In the genomic region with DNA sequence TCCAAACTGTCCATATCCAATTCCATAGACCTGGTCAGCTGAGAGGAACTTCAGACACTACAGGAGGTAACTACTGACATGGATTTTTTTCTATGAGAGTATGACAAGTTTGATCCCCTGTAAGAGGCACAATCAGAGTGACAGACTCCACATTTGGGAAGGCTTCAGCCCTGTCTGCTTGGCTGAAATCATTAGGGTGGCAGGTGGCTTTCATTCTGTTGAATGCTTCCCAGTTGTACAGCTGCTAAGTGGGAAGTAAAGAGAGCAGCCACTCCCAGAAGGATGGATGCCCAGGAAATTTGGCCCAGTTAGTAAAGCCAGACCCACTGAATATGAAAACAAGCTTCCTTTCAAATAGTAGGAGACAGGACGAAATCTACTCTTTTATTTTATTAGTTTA, we compare ENCODE assay signal across 13 mouse cellular contexts.
A peak's percentile ranks its signal among the peaks of the same experiment; 100 is the strongest.
DNase-seq lines count a peak whose midpoint lies in the region; ATAC-seq and TF ChIP-seq lines count a peak whose summit lies in the region.
"Had no signal": no experiment of that assay in that cellular context is flagged by ENCODE, and none has a peak within 500 bp of the region (broad histone marks: within the 10 kb centered on the region; RNA-seq: fewer than 3 reads in every experiment).

No protein-coding gene starts in this region.

- 69% methylated on average over 1 of the region's 1 CpGs for WGBS in embryonic facial prominence, embryonic 14.5 days
- 81% methylated on average over 1 of the region's 1 CpGs for WGBS in embryonic facial prominence, embryonic 10.5 days
- WGBS in lung, postnatal 0 days = 67% methylated on average over 1 of the region's 1 CpGs

- TF ChIP-seq CTCF in left cerebral cortex, adult 2 months (IDR thresholded peaks at IDR 0.05) = no peak
- TF ChIP-seq CTCF in layer of hippocampus, adult 2 months (conservative IDR thresholded peaks at IDR 0.05) = no peak
- TF ChIP-seq CTCF in lung, postnatal 0 days (IDR thresholded peaks at IDR 0.05) = no peak

- H3K4me1 ChIP-seq in embryonic facial prominence, embryonic 14.5 days (ENCODE audit: control insufficient read depth, insufficient read depth, low read length) = peaks cover 17% of the 10 kb centered on the region
- peaks cover 19% of the 10 kb centered on the region for H3K4me1 ChIP-seq in embryonic facial prominence, embryonic 10.5 days
- H3K4me1 ChIP-seq in lung, postnatal 0 days (ENCODE audit: insufficient read depth, low read depth, low read length) = no peaks in the 10 kb centered on the region
- H3K4me1 ChIP-seq: lung, embryonic 15.5 days had no signal

- peak; percentile 51 for DNase-seq in embryonic facial prominence, embryonic 14.5 days (ENCODE audit: low spot score)
- DNase-seq in embryonic facial prominence, embryonic 10.5 days (ENCODE audit: low spot score) = no peak
- DNase-seq in left cerebral cortex, adult 18-20 months (ENCODE audit: low spot score in 2 of 2) = peak; percentile 6 to 21
- no peak for DNase-seq in left cerebral cortex, adult 2 months (ENCODE audit: extremely low spot score in 1 of 2, low spot score in 2 of 2)
- peak; percentile 75 to 83 for DNase-seq in layer of hippocampus, adult 2 months (ENCODE audit: low spot score in 2 of 2)
- peak; percentile 60 for DNase-seq in telencephalon, adult 2 months (ENCODE audit: low read depth, low spot score)
- no peak for DNase-seq in embryo, embryonic 10.5 days (ENCODE audit: low spot score)
- no peak for DNase-seq in lung, postnatal 0 days (ENCODE audit: low spot score)
- DNase-seq: gastrocnemius, adult 2 months; thymus, postnatal 14 days had no signal

- no peak for TF ChIP-seq EP300 in lung, postnatal 0 days (IDR thresholded peaks at IDR 0.05)

- H3K9ac ChIP-seq in embryonic facial prominence, embryonic 14.5 days (ENCODE audit: low read depth, low read length) = no peak overlapping the region
- no peak overlapping the region for H3K9ac ChIP-seq in lung, postnatal 0 days (replicated peaks; ENCODE audit: low read depth)
- H3K9ac ChIP-seq: embryonic facial prominence, embryonic 13.5 days; limb, embryonic 15.5 days; lung, embryonic 15.5 days had no signal

- no peak overlapping the region for H3K4me2 ChIP-seq in embryonic facial prominence, embryonic 14.5 days (ENCODE audit: low read depth, low read length)
- no peak overlapping the region for H3K4me2 ChIP-seq in lung, postnatal 0 days (replicated peaks; ENCODE audit: low read depth, low read length)
- H3K4me2 ChIP-seq: embryonic facial prominence, embryonic 13.5 days; limb, embryonic 15.5 days; lung, embryonic 15.5 days had no signal

- no peak; the same call in 1 of the 2 replicates for ATAC-seq in embryonic facial prominence, embryonic 14.5 days (ENCODE audit: low read depth)
- ATAC-seq in lung, postnatal 0 days = no peak

- no peak overlapping the region for H3K27ac ChIP-seq in embryonic facial prominence, embryonic 14.5 days (replicated peaks; ENCODE audit: low read depth, low read length)
- H3K27ac ChIP-seq in embryonic facial prominence, embryonic 10.5 days (replicated peaks) = no peak overlapping the region
- no peak overlapping the region for H3K27ac ChIP-seq in left cerebral cortex, adult 2 months
- H3K27ac ChIP-seq in layer of hippocampus, adult 2 months = no peak overlapping the region
- no peak overlapping the region for H3K27ac ChIP-seq in lung, postnatal 0 days (ENCODE audit: low read length)
- H3K27ac ChIP-seq: embryonic facial prominence, embryonic 13.5 days; gastrocnemius, adult 2 months; limb, embryonic 15.5 days; lung, embryonic 15.5 days had no signal

- intact Hi-C loops in left cerebral cortex, adult 2 months (cut with DNase I) = no loop called here

- no peaks in the 10 kb centered on the region for H3K36me3 ChIP-seq in embryonic facial prominence, embryonic 14.5 days (ENCODE audit: control insufficient read depth, insufficient read depth, low read length)
- no peaks in the 10 kb centered on the region for H3K36me3 ChIP-seq in embryonic facial prominence, embryonic 10.5 days (replicated peaks)
- no peaks in the 10 kb centered on the region for H3K36me3 ChIP-seq in lung, postnatal 0 days (ENCODE audit: insufficient read depth, low read length)
- H3K36me3 ChIP-seq: embryonic facial prominence, embryonic 13.5 days; limb, embryonic 15.5 days; lung, embryonic 15.5 days had no signal

- no peaks in the 10 kb centered on the region for H3K27me3 ChIP-seq in embryonic facial prominence, embryonic 14.5 days (replicated peaks; ENCODE audit: control insufficient read depth, insufficient read depth, low read length)
- no peaks in the 10 kb centered on the region for H3K27me3 ChIP-seq in embryonic facial prominence, embryonic 10.5 days (replicated peaks; ENCODE audit: low read depth, poor library complexity, severe bottlenecking)
- no peaks in the 10 kb centered on the region for H3K27me3 ChIP-seq in lung, postnatal 0 days (replicated peaks; ENCODE audit: insufficient read depth, low read length)
- H3K27me3 ChIP-seq: embryonic facial prominence, embryonic 13.5 days; limb, embryonic 15.5 days; lung, embryonic 15.5 days had no signal

- H3K9me3 ChIP-seq in embryonic facial prominence, embryonic 14.5 days (ENCODE audit: control insufficient read depth, low read length) = no peaks in the 10 kb centered on the region
- no peaks in the 10 kb centered on the region for H3K9me3 ChIP-seq in embryonic facial prominence, embryonic 10.5 days
- no peaks in the 10 kb centered on the region for H3K9me3 ChIP-seq in lung, postnatal 0 days (ENCODE audit: low read length)
- H3K9me3 ChIP-seq: embryonic facial prominence, embryonic 13.5 days; limb, embryonic 15.5 days; lung, embryonic 15.5 days had no signal

- no peak overlapping the region for H3K4me3 ChIP-seq in embryonic facial prominence, embryonic 14.5 days (ENCODE audit: low read depth, low read length)
- H3K4me3 ChIP-seq in embryonic facial prominence, embryonic 10.5 days = no peak overlapping the region
- H3K4me3 ChIP-seq in left cerebral cortex, adult 2 months = no peak overlapping the region
- H3K4me3 ChIP-seq in layer of hippocampus, adult 2 months = no peak overlapping the region
- H3K4me3 ChIP-seq in lung, postnatal 0 days (ENCODE audit: low read depth, low read length) = no peak overlapping the region
- H3K4me3 ChIP-seq: embryonic facial prominence, embryonic 13.5 days; gastrocnemius, adult 2 months; limb, embryonic 15.5 days; lung, embryonic 15.5 days had no signal

Comparison
In these comparisons a context has a peak if more than half of its experiments do, and no peak if none do; other contexts are left out.
1. DNase-seq: peak in embryonic facial prominence, embryonic 14.5 days (single experiment), left cerebral cortex, adult 18-20 months (2 of 2), layer of hippocampus, adult 2 months (2 of 2) and telencephalon, adult 2 months (single experiment); none in embryonic facial prominence, embryonic 10.5 days (single experiment), left cerebral cortex, adult 2 months (0 of 2), embryo, embryonic 10.5 days (single experiment) and lung, postnatal 0 days (single experiment).